Mouse (Mus musculus) neural tube, embryonic 15.5 days (tissue): ENCODE measurements around the gene Xrcc3. TPM values are rescaled to one million over a fixed set of nuclear protein-coding genes. Genes with fewer than 3 reads are reported as not detected.

Source experiments
- ATAC-seq: fragments of 200-750 bp; cut with Nextera tagmentation; 2 replicates; pipeline ENCODE4 v1.8.0; 2017; ENCODE audit warnings: mild to moderate bottlenecking, moderate TSS enrichment, moderate library complexity; ENCODE audit not compliant: low FRiP score
- H3K27ac ChIP-seq: fragments of 300-500 bp; sonication (generic); replicated peaks from 2 replicates; pipeline ENCODE4 v1.5.1; 2015; ENCODE audit warnings: mild to moderate bottlenecking, inconsistent platforms
- H3K27me3 ChIP-seq: fragments of 300-500 bp; sonication (generic); replicated peaks from 2 replicates; pipeline ENCODE4 v1.6.1; 2015; ENCODE audit warnings: inconsistent platforms
- H3K36me3 ChIP-seq: fragments of 300-500 bp; sonication (generic); 2 replicates; pipeline ENCODE4 v1.6.1; 2015; ENCODE audit warnings: inconsistent platforms
- H3K4me1 ChIP-seq: fragments of 300-500 bp; sonication (generic); 2 replicates; pipeline ENCODE4 v1.6.1; 2015; ENCODE audit warnings: inconsistent platforms
- H3K4me2 ChIP-seq: fragments of 300-500 bp; sonication (generic); 2 replicates; pipeline ENCODE4 v1.6.1; 2015; ENCODE audit warnings: inconsistent platforms, mild to moderate bottlenecking, moderate library complexity
- H3K4me3 ChIP-seq: fragments of 300-500 bp; sonication (generic); replicated peaks from 2 replicates; pipeline ENCODE4 v1.5.1; 2015; ENCODE audit warnings: mild to moderate bottlenecking, inconsistent platforms
- H3K9ac ChIP-seq: fragments of 300-500 bp; sonication (generic); replicated peaks from 2 replicates; pipeline ENCODE4 v1.6.1; 2015; ENCODE audit warnings: mild to moderate bottlenecking, inconsistent platforms
- H3K9me3 ChIP-seq: fragments of 300-500 bp; sonication (generic); replicated peaks from 2 replicates; pipeline ENCODE4 v1.6.1; 2016; ENCODE audit warnings: inconsistent platforms
- WGBS: fragments of 180-500 bp; shearing (Covaris S2); methylation state at CpG from one replicate; pipeline ENCODE4 v1.1.7; 2015; ENCODE audit warnings: mixed read lengths; 5-methylcytosine and 5-hydroxymethylcytosine counted together
- polyA plus RNA-seq: library from polyadenylated mRNA; unstranded; fragments of >200 nt; fragmentation: Nextera tagmentation; extraction: Ambion mirVana; gene quantifications from 2 replicates; pipeline ENCODE4 v1.2.1, GENCODE M21; 2015

Gene Xrcc3
- polyA plus RNA-seq, 1 experiment from 2014 or later: 2.5 TPM

GRCm38 (mm10) chr12:111814769-111815762 lies 1.4 kb upstream of the Xrcc3 start:
- Histone ChIP-seq H3K9ac (peak overlapping the region; percentile 72), H3K4me2 (peak overlapping the region; percentile 95), H3K9me3 (no peaks in the 10 kb centered on the region), H3K4me3 (peak overlapping the region; percentile 91), H3K27me3 (no peaks in the 10 kb centered on the region), H3K4me1 (peaks cover 43% of the 10 kb centered on the region), H3K27ac (peak overlapping the region; percentile 87), H3K36me3 (no peaks in the 10 kb centered on the region)
- ATAC-seq: no peak
- 30% methylated on average over 19 of the region's 19 CpGs for WGBS

DNA sequence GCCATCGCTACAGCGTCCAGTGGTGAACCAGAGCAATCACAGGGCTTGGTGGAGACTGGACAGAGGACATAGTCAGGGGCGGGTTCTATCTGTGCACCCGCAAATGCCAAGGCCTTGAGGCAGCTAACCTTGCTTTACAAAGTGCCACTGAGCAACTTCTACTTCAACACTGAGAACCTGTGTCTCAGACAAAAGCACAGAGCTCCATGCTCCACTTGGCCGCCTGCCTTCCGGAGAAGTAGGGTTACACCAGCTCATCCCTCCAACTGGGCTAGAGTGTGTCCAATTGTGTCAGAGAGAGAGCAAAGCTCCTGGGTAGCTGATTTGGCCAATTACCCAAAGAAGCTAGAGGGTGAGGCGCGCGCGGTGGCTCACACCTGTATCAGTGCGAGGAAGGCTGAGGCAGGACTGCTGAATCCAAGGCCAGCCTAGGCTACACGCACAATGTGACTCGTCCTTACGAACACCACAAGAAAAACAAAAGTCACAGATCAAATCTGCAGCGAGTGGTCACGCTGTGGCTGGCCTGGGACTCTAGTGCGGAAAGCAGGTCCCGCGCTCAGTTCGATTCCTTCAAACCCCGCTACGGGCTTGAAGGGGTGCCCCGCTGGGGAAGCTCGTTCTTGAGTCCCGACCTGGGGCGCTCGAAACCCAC lies 435 bp downstream of the Xrcc3 start:
- Histone ChIP-seq H3K4me1 (peaks cover 51% of the 10 kb centered on the region), H3K9ac (peak overlapping the region; percentile 53), H3K27ac (no peak overlapping the region), H3K36me3 (peaks cover 7% of the 10 kb centered on the region; the same call in 1 of the 2 replicates), H3K4me3 (peak overlapping the region; percentile 91), H3K4me2 (peak overlapping the region; percentile 83), H3K9me3 (no peaks in the 10 kb centered on the region), H3K27me3 (no peaks in the 10 kb centered on the region)
- WGBS: 5% methylated on average over 27 of the region's 27 CpGs
- ATAC-seq: 0 out of 2 replicates have a peak, but pooled peaks have one; percentile 0

DNA sequence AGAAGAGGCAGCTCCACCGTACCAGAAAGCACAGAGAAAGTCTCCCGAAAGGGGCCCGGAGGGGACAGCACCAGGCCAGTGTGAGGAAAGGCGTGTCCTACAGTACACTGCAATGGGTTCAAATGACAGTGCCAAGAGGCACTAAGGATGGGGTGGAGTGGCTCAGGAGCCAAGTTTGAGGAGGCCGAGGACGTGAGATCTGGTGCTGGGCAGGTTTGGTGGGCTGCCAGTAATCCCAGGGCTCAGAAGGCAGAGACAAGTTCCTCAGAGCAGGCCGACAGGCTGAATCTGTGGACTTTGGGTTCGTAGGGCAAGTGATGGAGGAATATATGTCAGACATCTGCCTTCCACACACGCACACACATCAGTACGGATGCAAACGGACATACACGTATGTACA lies 1.1 kb downstream of the Xrcc3 start:
- peaks cover 51% of the 10 kb centered on the region for H3K4me1 ChIP-seq
- whole genome bisulfite sequencing: 75% methylated on average over 12 of the region's 12 CpGs
- H3K4me2 ChIP-seq: peak overlapping the region; percentile 83
- H3K9me3 ChIP-seq: no peaks in the 10 kb centered on the region
- H3K4me3 ChIP-seq: peak overlapping the region; percentile 91
- peak overlapping the region; percentile 53; the same call in 1 of the 2 replicates for H3K9ac ChIP-seq
- H3K27me3 ChIP-seq: no peaks in the 10 kb centered on the region
- H3K27ac ChIP-seq: no peak overlapping the region
- peaks cover 12% of the 10 kb centered on the region; the same call in 1 of the 2 replicates for H3K36me3 ChIP-seq
- ATAC-seq: no peak

- no peak overlapping the region for H3K9ac ChIP-seq
- H3K27ac ChIP-seq: no peak overlapping the region
- no peak for ATAC-seq
- no peaks in the 10 kb centered on the region for H3K27me3 ChIP-seq
- H3K36me3 ChIP-seq: peaks cover 14% of the 10 kb centered on the region; the same call in 1 of the 2 replicates
- whole genome bisulfite sequencing: 92% methylated on average over 13 of the region's 13 CpGs
- peaks cover 49% of the 10 kb centered on the region for H3K4me1 ChIP-seq
- H3K9me3 ChIP-seq: no peaks in the 10 kb centered on the region
- no peak overlapping the region for H3K4me3 ChIP-seq
- H3K4me2 ChIP-seq: no peak overlapping the region
Observed at GRCm38 (mm10) chr12:111812075-111812474, 1.6 kb downstream of the Xrcc3 start.

- Histone ChIP-seq H3K4me1 (peaks cover 26% of the 10 kb centered on the region), H3K4me3 (no peak overlapping the region), H3K4me2 (peak overlapping the region; percentile 26; the same call in 1 of the 2 replicates), H3K27me3 (no peaks in the 10 kb centered on the region), H3K36me3 (peaks cover 30% of the 10 kb centered on the region), H3K9ac (peak overlapping the region; percentile 3; the same call in 1 of the 2 replicates), H3K9me3 (no peaks in the 10 kb centered on the region), H3K27ac (peak overlapping the region; percentile 38; the same call in 1 of the 2 replicates)
- ATAC-seq: no peak
- 1% methylated on average over 9 of the region's 9 CpGs for WGBS
Observed at GRCm38 (mm10) chr12:111809762-111810161, 3.9 kb downstream of the Xrcc3 start.

GRCm38 (mm10) chr12:111808775-111809174 lies 4.9 kb downstream of the Xrcc3 start:
- Histone ChIP-seq H3K27me3 (no peaks in the 10 kb centered on the region), H3K36me3 (peaks cover 37% of the 10 kb centered on the region), H3K4me2 (no peak overlapping the region), H3K4me1 (peaks cover 22% of the 10 kb centered on the region), H3K4me3 (no peak overlapping the region), H3K27ac (peak overlapping the region; percentile 38; the same call in 1 of the 2 replicates), H3K9me3 (no peaks in the 10 kb centered on the region), H3K9ac (no peak overlapping the region)
- 91% methylated on average over 6 of the region's 6 CpGs for WGBS
- no peak for ATAC-seq

GRCm38 (mm10) chr12:111803538-111803937 lies 10.1 kb downstream of the Xrcc3 start:
- peaks cover 51% of the 10 kb centered on the region for H3K36me3 ChIP-seq
- no peak overlapping the region for H3K4me2 ChIP-seq
- no peaks in the 10 kb centered on the region for H3K9me3 ChIP-seq
- no peak overlapping the region for H3K9ac ChIP-seq
- H3K27me3 ChIP-seq: no peaks in the 10 kb centered on the region
- ATAC-seq: no peak
- 94% methylated on average over 5 of the region's 5 CpGs for WGBS
- no peak overlapping the region for H3K4me3 ChIP-seq
- H3K27ac ChIP-seq: no peak overlapping the region
- no peaks in the 10 kb centered on the region for H3K4me1 ChIP-seq

- 90% methylated on average over 10 of the region's 10 CpGs for WGBS
- Histone ChIP-seq H3K27ac (no peak overlapping the region), H3K36me3 (peaks cover 51% of the 10 kb centered on the region), H3K4me1 (no peaks in the 10 kb centered on the region), H3K4me2 (no peak overlapping the region), H3K27me3 (no peaks in the 10 kb centered on the region), H3K9me3 (no peaks in the 10 kb centered on the region), H3K4me3 (no peak overlapping the region), H3K9ac (no peak overlapping the region)
- ATAC-seq: no peak
Observed at GRCm38 (mm10) chr12:111800459-111801183, 13.1 kb downstream of the Xrcc3 start.

GRCm38 (mm10) chr12:111798493-111798892 lies 15.2 kb downstream of the Xrcc3 start:
- WGBS: 96% methylated on average over 13 of the region's 13 CpGs
- Histone ChIP-seq H3K4me2 (no peak overlapping the region), H3K9me3 (no peaks in the 10 kb centered on the region), H3K36me3 (peaks cover 53% of the 10 kb centered on the region), H3K9ac (no peak overlapping the region), H3K27ac (no peak overlapping the region), H3K27me3 (no peaks in the 10 kb centered on the region), H3K4me3 (no peak overlapping the region), H3K4me1 (no peaks in the 10 kb centered on the region)
- ATAC-seq: no peak

DNA sequence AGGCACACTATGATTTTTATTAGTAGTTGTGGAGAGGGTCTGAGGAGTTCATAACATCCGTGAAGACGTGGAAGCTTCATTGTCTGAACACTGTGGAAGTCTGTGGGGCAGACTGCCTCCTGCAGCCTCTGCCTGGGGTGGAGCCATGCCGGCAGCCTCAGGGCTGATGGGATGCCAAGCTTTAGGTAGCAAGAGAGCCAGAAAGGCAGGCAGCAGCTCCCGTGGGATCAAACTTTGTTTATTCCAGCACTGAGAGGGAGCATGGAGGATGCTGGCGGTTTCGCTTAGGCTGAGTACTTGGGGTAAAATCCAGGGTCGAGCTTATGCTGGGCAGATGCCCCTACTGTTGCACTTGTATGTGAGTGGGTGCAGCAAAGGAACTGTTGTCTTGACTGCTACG lies 16.4 kb downstream of the Xrcc3 start:
- Histone ChIP-seq H3K9ac (no peak overlapping the region), H3K27me3 (no peaks in the 10 kb centered on the region), H3K36me3 (peaks cover 56% of the 10 kb centered on the region), H3K9me3 (no peaks in the 10 kb centered on the region), H3K27ac (no peak overlapping the region), H3K4me3 (no peak overlapping the region), H3K4me1 (no peaks in the 10 kb centered on the region), H3K4me2 (no peak overlapping the region)
- 80% methylated on average over 8 of the region's 8 CpGs for WGBS
- ATAC-seq: no peak

- Histone ChIP-seq H3K4me3 (no peak overlapping the region), H3K27me3 (no peaks in the 10 kb centered on the region), H3K9ac (no peak overlapping the region), H3K36me3 (peaks cover 65% of the 10 kb centered on the region), H3K4me2 (no peak overlapping the region), H3K4me1 (no peaks in the 10 kb centered on the region), H3K9me3 (no peaks in the 10 kb centered on the region), H3K27ac (no peak overlapping the region)
- no peak for ATAC-seq
- WGBS: 89% methylated on average over 28 of the region's 28 CpGs
Observed at GRCm38 (mm10) chr12:111795180-111795895, 18.3 kb downstream of the Xrcc3 start.
